Mouse (Mus musculus): ENCODE measurements around the gene Gkap1. TPM values are rescaled to one million over a fixed set of nuclear protein-coding genes. Genes with fewer than 3 reads are reported as not detected.
A peak's percentile ranks its signal among the peaks of the same experiment; 100 is the strongest.

The Gkap1 gene
- polyA plus RNA-seq, 1 experiment from 2014 or later: 22.9 TPM

GRCm38 (mm10) chr13:58248957-58249356 lies 26.5 kb downstream of the Gkap1 start:
- DNase-seq (ENCODE audit: low spot score) (no peak), ATAC-seq (ENCODE audit: insufficient number of reproducible peaks, low FRiP score, low TSS enrichment, low read depth) (no peak)
- WGBS: 80% methylated on average over 5 of the region's 5 CpGs

DNA sequence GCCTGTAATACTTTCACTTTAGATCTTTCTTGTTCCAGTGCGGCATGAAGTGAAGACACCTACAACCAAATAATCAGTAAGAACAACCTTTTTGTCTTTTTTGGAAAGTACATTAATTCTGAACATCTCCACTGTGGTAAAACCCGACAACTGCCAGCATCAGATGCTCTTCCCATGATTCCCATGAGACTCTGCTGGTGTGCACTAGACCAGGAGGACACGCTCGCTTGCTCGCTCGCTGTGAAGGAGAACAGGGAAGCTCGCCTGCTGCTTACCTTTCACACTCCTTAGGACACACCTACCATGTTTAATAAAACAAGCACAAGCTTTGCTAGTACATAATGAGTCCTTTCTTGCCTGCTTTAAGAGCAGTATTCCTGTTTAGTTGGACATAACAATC lies 39.0 kb downstream of the Gkap1 start:
- Histone ChIP-seq H3K4me2 (ENCODE audit: low read depth, severe bottlenecking) (no peak overlapping the region), H3K9ac (ENCODE audit: low read length) (no peak overlapping the region), H3K4me1 (ENCODE audit: control insufficient read depth, insufficient read depth, low read length) (no peaks in the 10 kb centered on the region), H3K4me3 (ENCODE audit: low read depth, low read length) (no peak overlapping the region), H3K9me3 (ENCODE audit: control insufficient read depth, low read length) (no peaks in the 10 kb centered on the region), H3K27me3 (ENCODE audit: control insufficient read depth, insufficient read depth, low read length) (no peaks in the 10 kb centered on the region), H3K27ac (replicated peaks; ENCODE audit: low read depth, low read length) (no peak overlapping the region), H3K36me3 (ENCODE audit: control insufficient read depth, insufficient read depth, low read length) (no peaks in the 10 kb centered on the region)
- DNase-seq (ENCODE audit: low spot score): no peak
- no peak for ATAC-seq (ENCODE audit: insufficient number of reproducible peaks, low FRiP score, low TSS enrichment, low read depth)
- 92% methylated on average over 7 of the region's 7 CpGs for WGBS

More at GRCm38 (mm10) chr13:58248957-58249356, 26.5 kb downstream of the Gkap1 start:
- no peaks in the 10 kb centered on the region for H3K9me3 ChIP-seq (ENCODE audit: control insufficient read depth, low read length)
- H3K27ac ChIP-seq (replicated peaks; ENCODE audit: low read depth, low read length): no peak overlapping the region
- H3K4me1 ChIP-seq (ENCODE audit: control insufficient read depth, insufficient read depth, low read length): no peaks in the 10 kb centered on the region
- H3K9ac ChIP-seq (ENCODE audit: low read length): no peak overlapping the region
- H3K36me3 ChIP-seq (ENCODE audit: control insufficient read depth, insufficient read depth, low read length): no peaks in the 10 kb centered on the region
- no peak overlapping the region for H3K4me2 ChIP-seq (ENCODE audit: low read depth, severe bottlenecking)
- no peaks in the 10 kb centered on the region for H3K27me3 ChIP-seq (ENCODE audit: control insufficient read depth, insufficient read depth, low read length)
- no peak overlapping the region for H3K4me3 ChIP-seq (ENCODE audit: low read depth, low read length)

GRCm38 (mm10) chr13:58232611-58233010 lies 42.9 kb downstream of the Gkap1 start:
- Histone ChIP-seq H3K36me3 (ENCODE audit: control insufficient read depth, insufficient read depth, low read length) (no peaks in the 10 kb centered on the region), H3K4me2 (ENCODE audit: low read depth, severe bottlenecking) (no peak overlapping the region), H3K9ac (ENCODE audit: low read length) (no peak overlapping the region), H3K4me1 (ENCODE audit: control insufficient read depth, insufficient read depth, low read length) (no peaks in the 10 kb centered on the region), H3K27me3 (ENCODE audit: control insufficient read depth, insufficient read depth, low read length) (no peaks in the 10 kb centered on the region), H3K4me3 (ENCODE audit: low read depth, low read length) (no peak overlapping the region), H3K9me3 (ENCODE audit: control insufficient read depth, low read length) (no peaks in the 10 kb centered on the region), H3K27ac (replicated peaks; ENCODE audit: low read depth, low read length) (no peak overlapping the region)
- ATAC-seq (ENCODE audit: insufficient number of reproducible peaks, low FRiP score, low TSS enrichment, low read depth): no peak
- DNase-seq (ENCODE audit: low spot score): peak; percentile 28
- 50% methylated on average over 5 of the region's 5 CpGs for WGBS

GRCm38 (mm10) chr13:58232070-58232469 lies 43.4 kb downstream of the Gkap1 start:
- H3K4me3 ChIP-seq (ENCODE audit: low read depth, low read length): no peak overlapping the region
- ATAC-seq (ENCODE audit: insufficient number of reproducible peaks, low FRiP score, low TSS enrichment, low read depth) (no peak), DNase-seq (ENCODE audit: low spot score) (no peak)
- no peak overlapping the region for H3K4me2 ChIP-seq (ENCODE audit: low read depth, severe bottlenecking)
- H3K9me3 ChIP-seq (ENCODE audit: control insufficient read depth, low read length): no peaks in the 10 kb centered on the region
- H3K4me1 ChIP-seq (ENCODE audit: control insufficient read depth, insufficient read depth, low read length): no peaks in the 10 kb centered on the region
- H3K27ac ChIP-seq (replicated peaks; ENCODE audit: low read depth, low read length): no peak overlapping the region
- WGBS: 95% methylated on average over 8 of the region's 8 CpGs
- H3K27me3 ChIP-seq (ENCODE audit: control insufficient read depth, insufficient read depth, low read length): no peaks in the 10 kb centered on the region
- no peak overlapping the region for H3K9ac ChIP-seq (ENCODE audit: low read length)
- H3K36me3 ChIP-seq (ENCODE audit: control insufficient read depth, insufficient read depth, low read length): no peaks in the 10 kb centered on the region

GRCm38 (mm10) chr13:58228624-58229023 lies 46.9 kb downstream of the Gkap1 start:
- H3K9ac ChIP-seq (ENCODE audit: low read length): no peak overlapping the region
- no peaks in the 10 kb centered on the region for H3K4me1 ChIP-seq (ENCODE audit: control insufficient read depth, insufficient read depth, low read length)
- H3K27ac ChIP-seq (replicated peaks; ENCODE audit: low read depth, low read length): no peak overlapping the region
- H3K4me3 ChIP-seq (ENCODE audit: low read depth, low read length): no peak overlapping the region
- ATAC-seq (ENCODE audit: insufficient number of reproducible peaks, low FRiP score, low TSS enrichment, low read depth) (no peak), DNase-seq (ENCODE audit: low spot score) (no peak)
- no peaks in the 10 kb centered on the region for H3K27me3 ChIP-seq (ENCODE audit: control insufficient read depth, insufficient read depth, low read length)
- no peaks in the 10 kb centered on the region for H3K36me3 ChIP-seq (ENCODE audit: control insufficient read depth, insufficient read depth, low read length)
- H3K9me3 ChIP-seq (ENCODE audit: control insufficient read depth, low read length): no peaks in the 10 kb centered on the region
- WGBS: 89% methylated on average over 2 of the region's 2 CpGs
- no peak overlapping the region for H3K4me2 ChIP-seq (ENCODE audit: low read depth, severe bottlenecking)

DNA sequence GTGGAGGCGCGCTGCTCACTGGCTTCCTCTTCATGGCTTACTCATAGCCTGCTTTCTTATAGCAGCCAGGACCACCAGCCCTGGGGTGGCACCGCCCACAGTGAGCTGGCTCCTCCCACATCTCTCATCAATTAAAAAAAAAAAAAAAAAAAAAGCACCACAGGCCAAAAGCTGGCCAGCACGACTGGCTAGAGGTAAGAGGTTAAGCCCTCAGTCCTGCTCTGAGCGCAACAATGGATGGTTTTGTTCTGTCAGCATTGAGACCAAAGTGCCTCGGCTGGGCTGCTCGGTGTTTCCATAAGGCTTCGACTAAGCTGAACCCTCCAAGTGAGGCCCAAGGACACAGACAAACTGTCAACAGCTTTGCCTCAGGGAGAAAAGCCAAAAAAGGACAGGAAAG lies 49.8 kb downstream of the Gkap1 start:
- no peaks in the 10 kb centered on the region for H3K9me3 ChIP-seq (ENCODE audit: control insufficient read depth, low read length)
- DNase-seq (ENCODE audit: low spot score) (peak; percentile 20), ATAC-seq (ENCODE audit: insufficient number of reproducible peaks, low FRiP score, low TSS enrichment, low read depth) (no peak)
- H3K4me2 ChIP-seq (ENCODE audit: low read depth, severe bottlenecking): no peak overlapping the region
- no peaks in the 10 kb centered on the region for H3K27me3 ChIP-seq (ENCODE audit: control insufficient read depth, insufficient read depth, low read length)
- no peaks in the 10 kb centered on the region for H3K36me3 ChIP-seq (ENCODE audit: control insufficient read depth, insufficient read depth, low read length)
- H3K27ac ChIP-seq (replicated peaks; ENCODE audit: low read depth, low read length): no peak overlapping the region
- no peak overlapping the region for H3K4me3 ChIP-seq (ENCODE audit: low read depth, low read length)
- no peaks in the 10 kb centered on the region for H3K4me1 ChIP-seq (ENCODE audit: control insufficient read depth, insufficient read depth, low read length)
- no peak overlapping the region for H3K9ac ChIP-seq (ENCODE audit: low read length)
- WGBS: 75% methylated on average over 8 of the region's 8 CpGs

- 84% methylated on average over 3 of the region's 3 CpGs for WGBS
- Histone ChIP-seq H3K4me2 (ENCODE audit: low read depth, severe bottlenecking) (no peak overlapping the region), H3K27ac (replicated peaks; ENCODE audit: low read depth, low read length) (no peak overlapping the region), H3K36me3 (ENCODE audit: control insufficient read depth, insufficient read depth, low read length) (no peaks in the 10 kb centered on the region), H3K9me3 (ENCODE audit: control insufficient read depth, low read length) (no peaks in the 10 kb centered on the region), H3K9ac (ENCODE audit: low read length) (no peak overlapping the region), H3K27me3 (ENCODE audit: control insufficient read depth, insufficient read depth, low read length) (no peaks in the 10 kb centered on the region), H3K4me3 (ENCODE audit: low read depth, low read length) (no peak overlapping the region), H3K4me1 (ENCODE audit: control insufficient read depth, insufficient read depth, low read length) (no peaks in the 10 kb centered on the region)
- DNase-seq (ENCODE audit: low spot score) (no peak), ATAC-seq (ENCODE audit: insufficient number of reproducible peaks, low FRiP score, low TSS enrichment, low read depth) (no peak)
These were observed 55.3 kb downstream of the Gkap1 start for GRCm38 (mm10) chr13:58220206-58220605.

GRCm38 (mm10) chr13:58217536-58217935 lies 58.0 kb downstream of the Gkap1 start:
- no peak overlapping the region for H3K4me2 ChIP-seq (ENCODE audit: low read depth, severe bottlenecking)
- H3K4me1 ChIP-seq (ENCODE audit: control insufficient read depth, insufficient read depth, low read length): peaks cover 9% of the 10 kb centered on the region; the same call in 1 of the 2 replicates
- H3K27me3 ChIP-seq (ENCODE audit: control insufficient read depth, insufficient read depth, low read length): no peaks in the 10 kb centered on the region
- no peak overlapping the region for H3K9ac ChIP-seq (ENCODE audit: low read length)
- no peak for DNase-seq (ENCODE audit: low spot score)
- H3K36me3 ChIP-seq (ENCODE audit: control insufficient read depth, insufficient read depth, low read length): no peaks in the 10 kb centered on the region
- no peaks in the 10 kb centered on the region for H3K9me3 ChIP-seq (ENCODE audit: control insufficient read depth, low read length)
- no peak for ATAC-seq (ENCODE audit: insufficient number of reproducible peaks, low FRiP score, low TSS enrichment, low read depth)
- H3K27ac ChIP-seq (replicated peaks; ENCODE audit: low read depth, low read length): no peak overlapping the region
- WGBS: 85% methylated on average over 2 of the region's 2 CpGs
- no peak overlapping the region for H3K4me3 ChIP-seq (ENCODE audit: low read depth, low read length)

DNA sequence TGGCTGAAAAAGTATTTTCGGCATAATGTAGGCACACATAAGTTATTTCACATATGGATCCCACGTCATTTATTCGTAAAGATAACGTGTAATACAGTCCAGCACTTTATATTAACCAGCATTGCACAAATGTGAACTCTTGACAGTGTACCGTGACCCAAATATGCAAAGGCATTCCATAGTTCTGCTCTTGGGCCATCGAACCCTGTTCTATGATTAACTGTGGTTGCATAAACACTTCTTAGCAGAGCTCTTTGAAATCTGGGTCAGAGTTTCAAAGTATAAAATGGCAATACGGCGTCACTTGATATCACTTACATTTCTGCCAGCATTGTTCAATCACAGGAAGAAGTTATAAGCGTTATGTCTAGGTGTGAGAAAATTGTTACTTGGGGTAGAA lies 59.1 kb downstream of the Gkap1 start:
- Histone ChIP-seq H3K27ac (replicated peaks; ENCODE audit: low read depth, low read length) (no peak overlapping the region), H3K4me2 (ENCODE audit: low read depth, severe bottlenecking) (peak overlapping the region; percentile 81; the same call in 1 of the 2 replicates), H3K9ac (ENCODE audit: low read length) (peak overlapping the region; percentile 96; the same call in 1 of the 2 replicates), H3K4me1 (ENCODE audit: control insufficient read depth, insufficient read depth, low read length) (peaks cover 9% of the 10 kb centered on the region; the same call in 1 of the 2 replicates), H3K4me3 (ENCODE audit: low read depth, low read length) (peak overlapping the region; percentile 99; the same call in 1 of the 2 replicates), H3K9me3 (ENCODE audit: control insufficient read depth, low read length) (no peaks in the 10 kb centered on the region), H3K36me3 (ENCODE audit: control insufficient read depth, insufficient read depth, low read length) (no peaks in the 10 kb centered on the region), H3K27me3 (ENCODE audit: control insufficient read depth, insufficient read depth, low read length) (no peaks in the 10 kb centered on the region)
- DNase-seq (ENCODE audit: low spot score) (no peak), ATAC-seq (ENCODE audit: insufficient number of reproducible peaks, low FRiP score, low TSS enrichment, low read depth) (no peak)
- 91% methylated on average over 9 of the region's 9 CpGs for WGBS
